Mouse (Mus musculus): ENCODE measurements around the gene Tshz2.

DNA sequence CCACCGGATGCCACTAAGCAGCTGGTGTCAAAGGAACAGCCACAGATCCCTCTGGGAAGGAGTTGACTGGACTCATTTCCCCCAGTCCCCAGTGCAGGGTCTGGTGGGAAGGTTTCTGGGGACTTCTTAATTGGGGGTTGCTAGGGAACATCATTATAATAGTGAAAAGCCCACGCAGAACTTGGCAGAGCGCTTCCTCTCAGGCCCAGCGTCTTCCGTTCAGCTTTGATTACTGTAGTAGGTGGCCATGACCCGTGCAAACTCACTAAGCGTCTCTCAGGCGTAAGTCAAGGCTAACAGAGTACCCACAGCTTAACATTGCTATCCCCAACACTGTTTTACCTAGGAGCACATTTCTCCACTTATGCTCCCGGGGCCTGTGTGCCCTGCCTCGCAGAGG lies 181.9 kb downstream of the Tshz2 start:
- TF ChIP-seq POLR2A (IDR thresholded peaks at IDR 0.05; ENCODE audit: low read depth, low read length) = no peak
- TF ChIP-seq CTCF (IDR thresholded peaks at IDR 0.05; ENCODE audit: extremely low read depth, insufficient read depth, insufficient read length, insufficient replicate concordance) = no peak

Measured in spleen, adult 2 months (tissue).